Mouse (Mus musculus) erythroblast, embryonic 14.5 days (primary cell): ENCODE results near the gene Pheta1.

Experiments used
- GATA1 ChIP-seq: IDR thresholded peaks from 2 replicates; pipeline ENCODE4 v1.6.1; 2012; ENCODE audit warnings: low read length, inconsistent platforms, mixed read lengths
- TAL1 ChIP-seq: IDR thresholded peaks from 3 replicates; pipeline ENCODE4 v1.6.1; 2012; ENCODE audit warnings: low read length, inconsistent platforms, mixed read lengths

DNA sequence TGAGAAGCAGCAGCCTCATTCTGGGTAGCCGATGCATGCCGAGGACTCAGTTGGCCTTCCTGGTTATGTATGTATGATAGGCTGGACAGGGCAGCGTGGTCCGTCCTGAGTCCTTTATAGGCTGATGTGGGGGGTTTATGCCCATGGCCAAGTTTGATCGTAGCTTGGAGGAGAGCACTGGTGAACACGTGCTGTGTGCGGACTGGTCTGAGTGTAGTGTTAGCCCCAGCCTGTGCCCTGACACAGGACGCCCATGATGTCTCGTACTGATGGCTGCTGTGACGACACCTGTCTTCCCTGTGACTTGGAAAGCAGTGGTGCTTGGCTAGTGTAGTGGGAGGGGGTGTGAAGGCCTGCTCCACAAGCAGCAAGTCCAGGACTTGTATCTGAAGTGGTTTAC, 35.0 kb upstream of the Pheta1 start:
- TF ChIP-seq TAL1 (no peak), GATA1 (no peak)
